In the genomic region with DNA sequence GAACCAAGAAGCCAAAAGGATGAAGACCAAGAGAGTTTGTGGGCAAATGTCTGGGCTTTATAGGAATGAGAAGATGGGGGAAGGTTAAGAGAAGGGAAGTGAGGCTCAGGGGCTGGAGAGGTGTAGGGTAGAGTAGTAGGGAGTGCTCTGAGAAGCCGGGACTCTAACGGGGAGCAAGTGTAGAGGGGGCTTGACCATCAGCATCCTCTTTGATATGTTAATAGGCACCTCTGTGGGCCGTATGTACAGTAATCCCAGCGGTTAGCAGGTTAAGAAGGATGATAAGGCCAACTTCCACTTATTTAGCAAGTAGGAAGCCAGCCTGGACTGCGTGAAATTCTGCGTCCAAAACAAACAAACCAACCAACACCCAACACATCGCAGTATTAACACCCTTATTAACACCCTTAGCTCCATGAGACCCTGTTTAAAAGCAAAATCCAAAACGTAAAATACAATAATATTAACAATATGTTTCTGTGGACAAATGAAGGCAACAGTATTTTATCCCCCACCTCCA, we compare ENCODE assay signal across 9 mouse cellular contexts. TPM values are rescaled to one million over a fixed set of nuclear protein-coding genes. Genes with fewer than 3 reads are reported as not detected.
DNase-seq lines count a peak whose midpoint lies in the region; ATAC-seq and TF ChIP-seq lines count a peak whose summit lies in the region.
"Had no signal": no experiment of that assay in that cellular context is flagged by ENCODE, and none has a peak within 500 bp of the region (broad histone marks: within the 10 kb centered on the region; RNA-seq: fewer than 3 reads in every experiment).

No protein-coding gene starts in this region.

- no peaks in the 10 kb centered on the region for H3K36me3 ChIP-seq in heart, embryonic 11.5 days (ENCODE audit: control insufficient read depth, insufficient read depth, low read length)
- no peaks in the 10 kb centered on the region for H3K36me3 ChIP-seq in hindbrain, embryonic 13.5 days
- no peaks in the 10 kb centered on the region for H3K36me3 ChIP-seq in midbrain, embryonic 12.5 days

- H3K27ac ChIP-seq in heart, embryonic 11.5 days (ENCODE audit: low read depth, low read length), result peak overlapping the region; percentile 89; the same call in 1 of the 2 replicates
- H3K27ac ChIP-seq in bone marrow macrophage, adult 2 months (ENCODE audit: insufficient read depth, low read depth, low read length), result peak overlapping the region; percentile 19; the same call in 1 of the 2 replicates
- peak overlapping the region; percentile 98 for H3K27ac ChIP-seq in hindbrain, embryonic 13.5 days
- H3K27ac ChIP-seq in midbrain, embryonic 12.5 days (replicated peaks), result peak overlapping the region; percentile 95

- H3K4me1 ChIP-seq in heart, embryonic 11.5 days (ENCODE audit: control insufficient read depth, insufficient read depth, low read length), result peaks cover 9% of the 10 kb centered on the region
- H3K4me1 ChIP-seq in bone marrow macrophage, adult 2 months (ENCODE audit: control insufficient read depth, insufficient read depth, low read length), result peaks cover 16% of the 10 kb centered on the region
- peaks cover 45% of the 10 kb centered on the region for H3K4me1 ChIP-seq in hindbrain, embryonic 13.5 days (replicated peaks)
- H3K4me1 ChIP-seq in midbrain, embryonic 12.5 days, result peaks cover 25% of the 10 kb centered on the region

- ATAC-seq in heart, embryonic 11.5 days (replicated peaks; ENCODE audit: insufficient number of reproducible peaks, low FRiP score, low TSS enrichment), result no peak
- ATAC-seq in hindbrain, embryonic 13.5 days (ENCODE audit: low FRiP score), result no peak
- no peak for ATAC-seq in midbrain, embryonic 12.5 days (ENCODE audit: low FRiP score, low read depth)
- ATAC-seq in CD4-positive, CD25-positive, alpha-beta regulatory T cell, adult 4 months, result no peak

- no peak for DNase-seq in heart, adult 11 months
- DNase-seq in adrenal gland, postnatal 36 days, result no peak
- DNase-seq in ovary, postnatal 10 days (ENCODE audit: low spot score), result no peak

- peak overlapping the region; percentile 86 for H3K4me2 ChIP-seq in heart, embryonic 11.5 days
- H3K4me2 ChIP-seq in hindbrain, embryonic 13.5 days, result peak overlapping the region; percentile 75
- H3K4me2 ChIP-seq in midbrain, embryonic 12.5 days (replicated peaks), result peak overlapping the region; percentile 58

- TF ChIP-seq POLR2A in bone marrow macrophage, adult 2 months (IDR thresholded peaks at IDR 0.05; ENCODE audit: borderline replicate concordance, low read depth, low read length), result no peak

- 13% methylated on average over 8 of the region's 8 CpGs for WGBS in heart, embryonic 11.5 days (ENCODE audit: insufficient replicate concordance)
- 16% methylated on average over 8 of the region's 8 CpGs for WGBS in hindbrain, embryonic 13.5 days
- WGBS in midbrain, embryonic 12.5 days, result 11% methylated on average over 8 of the region's 8 CpGs

- no peaks in the 10 kb centered on the region for H3K9me3 ChIP-seq in heart, embryonic 11.5 days (replicated peaks; ENCODE audit: control insufficient read depth, low read length)
- no peaks in the 10 kb centered on the region for H3K9me3 ChIP-seq in hindbrain, embryonic 13.5 days
- no peaks in the 10 kb centered on the region for H3K9me3 ChIP-seq in midbrain, embryonic 12.5 days

- TF ChIP-seq CTCF in bone marrow macrophage, adult 2 months (IDR thresholded peaks at IDR 0.05; ENCODE audit: low read depth, low read length), result no peak

- no peaks in the 10 kb centered on the region for H3K27me3 ChIP-seq in heart, embryonic 11.5 days (ENCODE audit: control insufficient read depth, insufficient read depth, low read length)
- H3K27me3 ChIP-seq in hindbrain, embryonic 13.5 days, result no peaks in the 10 kb centered on the region
- no peaks in the 10 kb centered on the region for H3K27me3 ChIP-seq in midbrain, embryonic 12.5 days

- H3K4me3 ChIP-seq in heart, embryonic 11.5 days (ENCODE audit: low read depth, low read length), result peak overlapping the region; percentile 48
- peak overlapping the region; percentile 51 for H3K4me3 ChIP-seq in bone marrow macrophage, adult 2 months (ENCODE audit: insufficient read depth, low read length)
- H3K4me3 ChIP-seq in hindbrain, embryonic 13.5 days, result peak overlapping the region; percentile 45
- peak overlapping the region; percentile 40 for H3K4me3 ChIP-seq in midbrain, embryonic 12.5 days

- H3K9ac ChIP-seq in heart, embryonic 11.5 days (ENCODE audit: low read depth, low read length), result peak overlapping the region; percentile 96
- H3K9ac ChIP-seq in hindbrain, embryonic 13.5 days, result peak overlapping the region; percentile 85
- peak overlapping the region; percentile 68 for H3K9ac ChIP-seq in midbrain, embryonic 12.5 days (replicated peaks)

RNA-seq across cellular contexts. Expression of a gene that starts 0.5 kb away (rescaled TPM):
- 285 and 390 TPM in 2 replicates for polyA plus RNA-seq in heart, embryonic 11.5 days (2014; fragmentation: Nextera tagmentation; extraction: Ambion mirVana)
- polyA plus RNA-seq in bone marrow macrophage, adult 2 months (2012; ENCODE audit: insufficient read depth, insufficient read length, missing spikeins), result 502 and 543 TPM in 2 replicates
- 583 TPM in 2 replicates for polyA plus RNA-seq in hindbrain, embryonic 13.5 days (2015; fragmentation: Nextera tagmentation; extraction: Ambion mirVana)
- 736 and 744 TPM in 2 replicates for polyA plus RNA-seq in midbrain, embryonic 12.5 days (2016; fragmentation: Nextera tagmentation; extraction: Ambion mirVana)
- 100 to 1,000 TPM; 289 to 316 TPM for polyA plus RNA-seq in CD4-positive, CD25-positive, alpha-beta regulatory T cell, adult 4 months (2017; shearing (Covaris generic))
- 100 to 1,000 TPM; 435 to 589 TPM for total RNA-seq in adrenal gland, postnatal 36 days (2021)

RNA-seq across cellular contexts. Expression of a gene that starts 3.9 kb away (rescaled TPM):
- 8.2 and 9.5 TPM in 2 replicates for polyA plus RNA-seq in heart, embryonic 11.5 days (2014; fragmentation: Nextera tagmentation; extraction: Ambion mirVana)
- 1.6 and 1.8 TPM in 2 replicates for polyA plus RNA-seq in bone marrow macrophage, adult 2 months (2012; ENCODE audit: insufficient read depth, insufficient read length, missing spikeins)
- 68.1 and 79.0 TPM in 2 replicates for polyA plus RNA-seq in hindbrain, embryonic 13.5 days (2015; fragmentation: Nextera tagmentation; extraction: Ambion mirVana)
- polyA plus RNA-seq in midbrain, embryonic 12.5 days (2016; fragmentation: Nextera tagmentation; extraction: Ambion mirVana), result 33.6 and 37.2 TPM in 2 replicates
- polyA plus RNA-seq in CD4-positive, CD25-positive, alpha-beta regulatory T cell, adult 4 months (2017; shearing (Covaris generic)), result 1 to 10 TPM; 3.4 to 3.5 TPM
- total RNA-seq in adrenal gland, postnatal 36 days (2021), result 1 to 10 TPM; 6.9 to 8.8 TPM
- total RNA-seq: gastrocnemius, adult 8-10 months had no signal

RNA-seq across cellular contexts. Expression of a gene that starts 18.4 kb away (rescaled TPM):
- 60.5 and 62.4 TPM in 2 replicates for polyA plus RNA-seq in heart, embryonic 11.5 days (2014; fragmentation: Nextera tagmentation; extraction: Ambion mirVana)
- 20.4 and 21.3 TPM in 2 replicates for polyA plus RNA-seq in bone marrow macrophage, adult 2 months (2012; ENCODE audit: insufficient read depth, insufficient read length, missing spikeins)
- 224 and 228 TPM in 2 replicates for polyA plus RNA-seq in hindbrain, embryonic 13.5 days (2015; fragmentation: Nextera tagmentation; extraction: Ambion mirVana)
- polyA plus RNA-seq in midbrain, embryonic 12.5 days (2016; fragmentation: Nextera tagmentation; extraction: Ambion mirVana), result 212 and 220 TPM in 2 replicates
- polyA plus RNA-seq in CD4-positive, CD25-positive, alpha-beta regulatory T cell, adult 4 months (2017; shearing (Covaris generic)), result 10 to 100 TPM; 15.1 to 21.4 TPM
- total RNA-seq in adrenal gland, postnatal 36 days (2021), result 10 to 100 TPM; 60.2 to 61.4 TPM

RNA-seq across cellular contexts. Expression of a gene that starts 39.1 kb away (rescaled TPM):
- polyA plus RNA-seq in heart, embryonic 11.5 days (2014; fragmentation: Nextera tagmentation; extraction: Ambion mirVana), result 929 and 1,004 TPM in 2 replicates
- 240 and 243 TPM in 2 replicates for polyA plus RNA-seq in bone marrow macrophage, adult 2 months (2012; ENCODE audit: insufficient read depth, insufficient read length, missing spikeins)
- 1,330 and 1,360 TPM in 2 replicates for polyA plus RNA-seq in hindbrain, embryonic 13.5 days (2015; fragmentation: Nextera tagmentation; extraction: Ambion mirVana)
- polyA plus RNA-seq in midbrain, embryonic 12.5 days (2016; fragmentation: Nextera tagmentation; extraction: Ambion mirVana), result 1,125 and 1,165 TPM in 2 replicates
- polyA plus RNA-seq in CD4-positive, CD25-positive, alpha-beta regulatory T cell, adult 4 months (2017; shearing (Covaris generic)), result 100 to 1,000 TPM; 600 to 664 TPM
- 100 to 1,000 TPM; 400 to 416 TPM for total RNA-seq in adrenal gland, postnatal 36 days (2021)

RNA-seq across cellular contexts. Expression of a gene that starts 44.2 kb away (rescaled TPM):
- polyA plus RNA-seq in heart, embryonic 11.5 days (2014; fragmentation: Nextera tagmentation; extraction: Ambion mirVana), result 0.27 and 0.63 TPM in 2 replicates
- not detected in 2 replicates for polyA plus RNA-seq in bone marrow macrophage, adult 2 months (2012; ENCODE audit: insufficient read depth, insufficient read length, missing spikeins)
- polyA plus RNA-seq in hindbrain, embryonic 13.5 days (2015; fragmentation: Nextera tagmentation; extraction: Ambion mirVana), result 0.55 and 0.83 TPM in 2 replicates
- 1.2 and 1.5 TPM in 2 replicates for polyA plus RNA-seq in midbrain, embryonic 12.5 days (2016; fragmentation: Nextera tagmentation; extraction: Ambion mirVana)
- 1 to 10 TPM; 1.8 to 2.4 TPM for polyA plus RNA-seq in CD4-positive, CD25-positive, alpha-beta regulatory T cell, adult 4 months (2017; shearing (Covaris generic))
- not detected for total RNA-seq in adrenal gland, postnatal 36 days (2021)
- total RNA-seq: gastrocnemius, adult 8-10 months had no signal

Comparison
In these comparisons a context has a peak if more than half of its experiments do, and no peak if none do; other contexts are left out.
1. H3K27ac ChIP-seq: peak in every context shown above with its lines; median percentile 98 in hindbrain, embryonic 13.5 days; 95 in midbrain, embryonic 12.5 days; 89 in heart, embryonic 11.5 days; 19 in bone marrow macrophage, adult 2 months.